Mouse (Mus musculus): ENCODE data around the gene Ykt6.

GRCm38 (mm10) chr11:5983629-5984028 lies 28.1 kb downstream of the Ykt6 start:
- TF ChIP-seq TCF12 (IDR thresholded peaks at IDR 0.05; ENCODE audit: insufficient read depth, poor library complexity, severe bottlenecking) (no peak), E2F4 (IDR thresholded peaks at IDR 0.05; ENCODE audit: insufficient read depth) (no peak)
